Mouse (Mus musculus) thymus, postnatal 10 days (tissue): ENCODE results near the gene Rbfox2.

ENCODE experiments used
- DNase-seq, 2 experiments: peaks; one replicate each; pipeline ENCODE4 v3.0.0; 2021; ENCODE audit warnings: low spot score in 2 of 2

Rbfox2 gene

GRCm38 (mm10) chr15:77234296-77234695 is 72.5 kb downstream of the Rbfox2 start:
- no peak for DNase-seq

- no peak for DNase-seq
These were observed 76.7 kb downstream of the Rbfox2 start for GRCm38 (mm10) chr15:77230144-77230543.

- DNase-seq, result no peak
These were observed 79.9 kb downstream of the Rbfox2 start for GRCm38 (mm10) chr15:77226831-77227354.

- DNase-seq, result no peak
These were observed 80.9 kb downstream of the Rbfox2 start for GRCm38 (mm10) chr15:77225858-77226257.

- peak in 1 of 2 experiments; percentile 6 for DNase-seq
These were observed 81.5 kb downstream of the Rbfox2 start for GRCm38 (mm10) chr15:77225274-77225673.

- no peak for DNase-seq
These were observed 86.0 kb downstream of the Rbfox2 start for GRCm38 (mm10) chr15:77220833-77221232.

- no peak for DNase-seq
These were observed 86.7 kb downstream of the Rbfox2 start for GRCm38 (mm10) chr15:77220137-77220536.

- DNase-seq, result no peak
These were observed 87.2 kb downstream of the Rbfox2 start for GRCm38 (mm10) chr15:77219571-77219970.

- no peak for DNase-seq
These were observed 88.8 kb downstream of the Rbfox2 start for GRCm38 (mm10) chr15:77218007-77218406.

GRCm38 (mm10) chr15:77217523-77217922 is 89.3 kb downstream of the Rbfox2 start:
- no peak for DNase-seq

GRCm38 (mm10) chr15:77216704-77217103 is 90.1 kb downstream of the Rbfox2 start:
- no peak for DNase-seq

GRCm38 (mm10) chr15:77215178-77215800 is 91.5 kb downstream of the Rbfox2 start:
- no peak for DNase-seq

- DNase-seq, result no peak
These were observed 92.2 kb downstream of the Rbfox2 start for GRCm38 (mm10) chr15:77214410-77215107.

- DNase-seq, result no peak
These were observed 93.0 kb downstream of the Rbfox2 start for GRCm38 (mm10) chr15:77213829-77214228.

- no peak for DNase-seq
These were observed 94.0 kb downstream of the Rbfox2 start for GRCm38 (mm10) chr15:77212818-77213217.

GRCm38 (mm10) chr15:77212217-77212757 is 94.5 kb downstream of the Rbfox2 start:
- no peak for DNase-seq

- no peak for DNase-seq
These were observed 99.8 kb downstream of the Rbfox2 start for GRCm38 (mm10) chr15:77206996-77207395.

- no peak for DNase-seq
These were observed 101.9 kb downstream of the Rbfox2 start for GRCm38 (mm10) chr15:77204951-77205350.

GRCm38 (mm10) chr15:77203255-77203981 is 103.4 kb downstream of the Rbfox2 start:
- DNase-seq, result no peak

GRCm38 (mm10) chr15:77202881-77203254 is 103.9 kb downstream of the Rbfox2 start:
- DNase-seq, result no peak

GRCm38 (mm10) chr15:77202223-77202622 is 104.6 kb downstream of the Rbfox2 start:
- DNase-seq, result no peak

- DNase-seq, result no peak
These were observed 110.0 kb downstream of the Rbfox2 start for GRCm38 (mm10) chr15:77196827-77197226.
